Comparison of ENCODE assay signal across 8 mouse cellular contexts in the genomic region with DNA sequence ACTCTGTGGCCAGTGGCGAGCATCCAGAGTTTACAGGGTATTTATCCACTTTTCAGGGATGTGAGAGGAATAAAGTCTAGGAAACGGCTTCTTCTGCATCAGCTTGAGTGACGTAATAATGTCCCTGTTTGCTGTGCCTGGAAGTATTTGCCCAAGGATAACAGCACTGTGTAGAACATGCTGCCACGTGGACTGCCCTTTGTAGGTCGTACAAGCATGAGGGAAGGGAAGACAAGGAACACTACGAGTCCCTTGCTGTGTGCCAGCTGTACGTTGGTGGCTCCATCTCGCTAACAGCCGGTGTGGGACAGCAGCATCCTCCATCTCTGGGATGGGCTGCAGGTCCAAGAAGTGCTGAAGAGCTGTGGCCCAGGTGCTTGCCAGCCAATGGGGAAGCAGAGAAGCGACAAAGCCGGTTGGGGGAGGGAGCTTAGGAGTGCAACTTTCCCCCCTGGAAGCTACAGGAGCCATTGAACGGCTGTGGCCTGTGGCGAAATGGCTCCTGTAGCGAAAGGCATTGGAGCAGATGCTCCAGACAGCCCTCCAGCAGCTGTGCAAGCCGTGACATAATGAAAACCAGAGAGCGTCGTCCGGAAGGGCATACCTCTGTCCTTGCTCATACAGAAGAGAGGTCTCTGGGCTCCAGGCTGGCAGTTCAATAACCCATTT.
DNase-seq lines count a peak whose midpoint lies in the region; ATAC-seq and TF ChIP-seq lines count a peak whose summit lies in the region.

No protein-coding gene starts in this region.

- peak; percentile 20 to 36 for DNase-seq in lung, adult 18-20 months
- DNase-seq in lung, postnatal 10 days, result no peak
- DNase-seq in left cerebral cortex, postnatal 4 days, result no peak
- DNase-seq in adrenal gland, postnatal 36 days, result no peak
- no peak for DNase-seq in urinary bladder, adult 2 months (ENCODE audit: low spot score)

- H3K4me2 ChIP-seq in embryonic facial prominence, embryonic 13.5 days, result peak overlapping the region; percentile 55
- H3K4me2 ChIP-seq in limb, embryonic 13.5 days (replicated peaks), result peak overlapping the region; percentile 62

- H3K4me1 ChIP-seq in embryonic facial prominence, embryonic 13.5 days, result peaks cover 17% of the 10 kb centered on the region
- peaks cover 19% of the 10 kb centered on the region for H3K4me1 ChIP-seq in limb, embryonic 13.5 days
- peaks cover 7% of the 10 kb centered on the region for H3K4me1 ChIP-seq in olfactory bulb, adult 2 months (ENCODE audit: control insufficient read depth, insufficient read depth, low read length)

- 0 out of 2 replicates have a peak, but pooled peaks have one; percentile 46 for ATAC-seq in embryonic facial prominence, embryonic 13.5 days (ENCODE audit: insufficient number of reproducible peaks, insufficient read depth, low FRiP score, low TSS enrichment, low read depth)
- peak; percentile 42; the same call in 1 of the 2 replicates for ATAC-seq in limb, embryonic 13.5 days (ENCODE audit: low FRiP score, low read depth)

- 31% methylated on average over 18 of the region's 18 CpGs for WGBS in embryonic facial prominence, embryonic 13.5 days
- 33% methylated on average over 18 of the region's 18 CpGs for WGBS in limb, embryonic 13.5 days
- 61% methylated on average over 18 of the region's 18 CpGs for WGBS in olfactory bulb, adult 2 months

- no peak for TF ChIP-seq POLR2A in olfactory bulb, adult 2 months (IDR thresholded peaks at IDR 0.05; ENCODE audit: insufficient read depth, low read depth, low read length)

- H3K36me3 ChIP-seq in embryonic facial prominence, embryonic 13.5 days, result no peaks in the 10 kb centered on the region
- H3K36me3 ChIP-seq in limb, embryonic 13.5 days, result no peaks in the 10 kb centered on the region

- H3K27ac ChIP-seq in embryonic facial prominence, embryonic 13.5 days, result no peak overlapping the region
- no peak overlapping the region for H3K27ac ChIP-seq in limb, embryonic 13.5 days
- H3K27ac ChIP-seq in olfactory bulb, adult 2 months (ENCODE audit: insufficient read depth, low read depth, low read length), result peak overlapping the region; percentile 75

- TF ChIP-seq CTCF in olfactory bulb, adult 2 months (IDR thresholded peaks at IDR 0.05; ENCODE audit: insufficient read depth, low read depth, low read length), result no peak

- peak overlapping the region; percentile 44 for H3K9ac ChIP-seq in embryonic facial prominence, embryonic 13.5 days
- H3K9ac ChIP-seq in limb, embryonic 13.5 days, result peak overlapping the region; percentile 39; the same call in 1 of the 2 replicates

- no peaks in the 10 kb centered on the region for H3K9me3 ChIP-seq in embryonic facial prominence, embryonic 13.5 days
- H3K9me3 ChIP-seq in limb, embryonic 13.5 days, result no peaks in the 10 kb centered on the region

- peak overlapping the region; percentile 27 for H3K4me3 ChIP-seq in embryonic facial prominence, embryonic 13.5 days
- H3K4me3 ChIP-seq in limb, embryonic 13.5 days, result peak overlapping the region; percentile 30
- H3K4me3 ChIP-seq in olfactory bulb, adult 2 months (ENCODE audit: insufficient read depth, low read depth, low read length), result no peak overlapping the region

- intact Hi-C loops in left cerebral cortex, postnatal 4 days (cut with DNase I), result loop anchor here (2.0 kb wide), 2 partner anchors 124 to 256 kb away; partner anchors contain the start of gene Calm2

- H3K27me3 ChIP-seq in embryonic facial prominence, embryonic 13.5 days, result peaks cover 12% of the 10 kb centered on the region
- 0 out of 2 replicates have a peak, but pooled peaks cover 12% of the 10 kb centered on the region for H3K27me3 ChIP-seq in limb, embryonic 13.5 days

Comparison
In these comparisons a context has a peak if more than half of its experiments do, and no peak if none do; other contexts are left out.
1. DNase-seq: peak in lung, adult 18-20 months (2 of 2); none in lung, postnatal 10 days (single experiment), left cerebral cortex, postnatal 4 days (single experiment), adrenal gland, postnatal 36 days (0 of 2) and urinary bladder, adult 2 months (single experiment).